8 mouse cellular contexts compared by ENCODE assay signal in genomic region chr10:79852107-79852789, GRCm38 (mm10). TPM values are rescaled to one million over a fixed set of nuclear protein-coding genes. Genes with fewer than 3 reads are reported as not detected.
DNase-seq lines count a peak whose midpoint lies in the region; ATAC-seq and TF ChIP-seq lines count a peak whose summit lies in the region.

No protein-coding gene starts in this region.

- WGBS in forebrain, embryonic 15.5 days, result 50% methylated on average over 9 of the region's 9 CpGs
- WGBS in intestine, embryonic 15.5 days, result 22% methylated on average over 9 of the region's 9 CpGs
- WGBS in lung, adult 2 months, result 22% methylated on average over 9 of the region's 9 CpGs
- WGBS in stomach, postnatal 0 days, result 16% methylated on average over 9 of the region's 9 CpGs

- H3K27me3 ChIP-seq in forebrain, embryonic 15.5 days, result no peaks in the 10 kb centered on the region
- H3K27me3 ChIP-seq in intestine, embryonic 15.5 days (replicated peaks), result no peaks in the 10 kb centered on the region
- no peaks in the 10 kb centered on the region for H3K27me3 ChIP-seq in stomach, postnatal 0 days (ENCODE audit: control insufficient read depth, insufficient read depth, low read length)

- no peak for TF ChIP-seq EP300 in stomach, postnatal 0 days (optimal IDR thresholded peaks at IDR 0.05)

- H3K9me3 ChIP-seq in forebrain, embryonic 15.5 days, result no peaks in the 10 kb centered on the region
- H3K9me3 ChIP-seq in intestine, embryonic 15.5 days, result no peaks in the 10 kb centered on the region
- no peaks in the 10 kb centered on the region for H3K9me3 ChIP-seq in stomach, postnatal 0 days (ENCODE audit: control insufficient read depth, low read length)

- H3K27ac ChIP-seq in forebrain, embryonic 15.5 days (replicated peaks), result peak overlapping the region; percentile 100
- peak overlapping the region; percentile 98 for H3K27ac ChIP-seq in intestine, embryonic 15.5 days
- H3K27ac ChIP-seq in stomach, postnatal 0 days (replicated peaks), result peak overlapping the region; percentile 99

- H3K9ac ChIP-seq in forebrain, embryonic 15.5 days (replicated peaks), result peak overlapping the region; percentile 82
- H3K9ac ChIP-seq in intestine, embryonic 15.5 days, result peak overlapping the region; percentile 62
- peak overlapping the region; percentile 67 for H3K9ac ChIP-seq in stomach, postnatal 0 days (ENCODE audit: low read length)

- H3K4me2 ChIP-seq in forebrain, embryonic 15.5 days (replicated peaks), result peak overlapping the region; percentile 91
- peak overlapping the region; percentile 76 for H3K4me2 ChIP-seq in intestine, embryonic 15.5 days (replicated peaks)
- H3K4me2 ChIP-seq in stomach, postnatal 0 days (replicated peaks; ENCODE audit: low read depth), result peak overlapping the region; percentile 62

- H3K36me3 ChIP-seq in forebrain, embryonic 15.5 days, result no peaks in the 10 kb centered on the region
- no peaks in the 10 kb centered on the region for H3K36me3 ChIP-seq in intestine, embryonic 15.5 days
- peaks cover 3% of the 10 kb centered on the region; the same call in 1 of the 2 replicates for H3K36me3 ChIP-seq in stomach, postnatal 0 days (ENCODE audit: control insufficient read depth, insufficient read depth, low read length)

- TF ChIP-seq CTCF in lung, adult 2 months (IDR thresholded peaks at IDR 0.05; ENCODE audit: insufficient read depth, low read length), result no peak
- TF ChIP-seq CTCF in stomach, postnatal 0 days (IDR thresholded peaks at IDR 0.05; ENCODE audit: low read depth), result no peak

- peaks cover 49% of the 10 kb centered on the region for H3K4me1 ChIP-seq in forebrain, embryonic 15.5 days
- peaks cover 45% of the 10 kb centered on the region for H3K4me1 ChIP-seq in intestine, embryonic 15.5 days (replicated peaks)
- peaks cover 24% of the 10 kb centered on the region for H3K4me1 ChIP-seq in lung, adult 2 months (ENCODE audit: control insufficient read depth, insufficient read depth, low read length)
- H3K4me1 ChIP-seq in stomach, postnatal 0 days (replicated peaks; ENCODE audit: control insufficient read depth, insufficient read depth), result peaks cover 18% of the 10 kb centered on the region

- peak overlapping the region; percentile 99; the same call in 1 of the 2 replicates for H3K4me3 ChIP-seq in forebrain, embryonic 15.5 days
- H3K4me3 ChIP-seq in intestine, embryonic 15.5 days (replicated peaks), result peak overlapping the region; percentile 41; the same call in 1 of the 2 replicates
- H3K4me3 ChIP-seq in lung, adult 2 months (replicated peaks; ENCODE audit: extremely low read depth, low read depth, low read length), result no peak overlapping the region
- 0 out of 2 replicates have a peak overlapping the region, but pooled peaks have one; percentile 41 for H3K4me3 ChIP-seq in stomach, postnatal 0 days (ENCODE audit: low read depth, low read length)

- no peak for ATAC-seq in forebrain, embryonic 15.5 days (replicated peaks)
- no peak for ATAC-seq in intestine, embryonic 15.5 days
- no peak for ATAC-seq in stomach, postnatal 0 days (ENCODE audit: low FRiP score, low TSS enrichment)

- DNase-seq in right cerebral cortex, postnatal 10 days (ENCODE audit: low spot score in 2 of 2), result peak; percentile 26 to 40
- DNase-seq in right cerebral cortex, postnatal 14 days, result no peak
- no peak for DNase-seq in lung, adult 2 months
- no peak for DNase-seq in stomach, postnatal 0 days (ENCODE audit: low spot score)
- no peak for DNase-seq in layer of hippocampus, postnatal 36 days
- no peak for DNase-seq in MN1 (ENCODE audit: low spot score)

- peak; percentile 34; the same call in 1 of the 2 replicates for TF ChIP-seq POLR2A in lung, adult 2 months (IDR thresholded peaks at IDR 0.05; ENCODE audit: borderline replicate concordance, extremely low read depth, low read depth, low read length)

RNA-seq across cellular contexts. Expression of gene Ptbp1, which starts 2.0 kb away (rescaled TPM):
- 108 and 120 TPM in 2 replicates for polyA plus RNA-seq in forebrain, embryonic 15.5 days (2015; fragmentation: Nextera tagmentation; extraction: Ambion mirVana)
- 307 and 314 TPM in 2 replicates for polyA plus RNA-seq in intestine, embryonic 15.5 days (2015; fragmentation: Nextera tagmentation; extraction: Ambion mirVana)
- 224 and 265 TPM in 2 replicates for polyA plus RNA-seq in lung, adult 2 months (2012; rRNA removed)
- 99.3 and 103 TPM in 2 replicates for polyA plus RNA-seq in stomach, postnatal 0 days (2015; fragmentation: Nextera tagmentation; extraction: Ambion mirVana)
- 10 to 100 TPM; 43.1 to 52.6 TPM for total RNA-seq in layer of hippocampus, postnatal 36 days (2021)

RNA-seq across cellular contexts. Expression of gene Prtn3, which starts 22.0 kb away (rescaled TPM):
- polyA plus RNA-seq in forebrain, embryonic 15.5 days (2015; fragmentation: Nextera tagmentation; extraction: Ambion mirVana), result 13.5 and 15.0 TPM in 2 replicates
- polyA plus RNA-seq in intestine, embryonic 15.5 days (2015; fragmentation: Nextera tagmentation; extraction: Ambion mirVana), result 3.7 and 3.9 TPM in 2 replicates
- 3.6 and 5.0 TPM in 2 replicates for polyA plus RNA-seq in lung, adult 2 months (2012; rRNA removed)
- 0.86 and 0.87 TPM in 2 replicates for polyA plus RNA-seq in stomach, postnatal 0 days (2015; fragmentation: Nextera tagmentation; extraction: Ambion mirVana)
- 1 to 10 TPM in 1 of 2 experiments, not detected in 1; 1.0 TPM for total RNA-seq in layer of hippocampus, postnatal 36 days (2021)

RNA-seq across cellular contexts. Expression of gene Plppr3, which starts 22.2 kb away (rescaled TPM):
- polyA plus RNA-seq in forebrain, embryonic 15.5 days (2015; fragmentation: Nextera tagmentation; extraction: Ambion mirVana), result 405 and 410 TPM in 2 replicates
- polyA plus RNA-seq in intestine, embryonic 15.5 days (2015; fragmentation: Nextera tagmentation; extraction: Ambion mirVana), result 31.3 and 32.7 TPM in 2 replicates
- 8.4 and 8.9 TPM in 2 replicates for polyA plus RNA-seq in lung, adult 2 months (2012; rRNA removed)
- 5.5 and 7.0 TPM in 2 replicates for polyA plus RNA-seq in stomach, postnatal 0 days (2015; fragmentation: Nextera tagmentation; extraction: Ambion mirVana)
- 10 to 100 TPM; 28.4 to 28.7 TPM for total RNA-seq in layer of hippocampus, postnatal 36 days (2021)

RNA-seq across cellular contexts. Expression of gene Misp, which starts 31.5 kb away (rescaled TPM):
- polyA plus RNA-seq in forebrain, embryonic 15.5 days (2015; fragmentation: Nextera tagmentation; extraction: Ambion mirVana), result 0.66 and 0.68 TPM in 2 replicates
- 141 and 154 TPM in 2 replicates for polyA plus RNA-seq in intestine, embryonic 15.5 days (2015; fragmentation: Nextera tagmentation; extraction: Ambion mirVana)
- polyA plus RNA-seq in lung, adult 2 months (2012; rRNA removed), result 4.0 and 4.8 TPM in 2 replicates
- 57.6 and 58.0 TPM in 2 replicates for polyA plus RNA-seq in stomach, postnatal 0 days (2015; fragmentation: Nextera tagmentation; extraction: Ambion mirVana)
- total RNA-seq in layer of hippocampus, postnatal 36 days (2021), result 1 to 10 TPM in 1 of 2 experiments, under 1 TPM in 1; 0.82 to 1.4 TPM

RNA-seq across cellular contexts. Expression of gene Elane, which starts 33.8 kb away (rescaled TPM):
- 0.19 TPM in 1 of 2 replicates, not detected in the other for polyA plus RNA-seq in forebrain, embryonic 15.5 days (2015; fragmentation: Nextera tagmentation; extraction: Ambion mirVana)
- 1.1 and 2.6 TPM in 2 replicates for polyA plus RNA-seq in intestine, embryonic 15.5 days (2015; fragmentation: Nextera tagmentation; extraction: Ambion mirVana)
- polyA plus RNA-seq in lung, adult 2 months (2012; rRNA removed), result 0.11 and 0.85 TPM in 2 replicates
- polyA plus RNA-seq in stomach, postnatal 0 days (2015; fragmentation: Nextera tagmentation; extraction: Ambion mirVana), result 0.30 and 0.55 TPM in 2 replicates
- total RNA-seq in layer of hippocampus, postnatal 36 days (2021), result not detected

Comparison
In these comparisons a context has a peak if more than half of its experiments do, and no peak if none do; other contexts are left out.
1. DNase-seq: peak in right cerebral cortex, postnatal 10 days (2 of 2); none in right cerebral cortex, postnatal 14 days (single experiment), lung, adult 2 months (single experiment), stomach, postnatal 0 days (single experiment), layer of hippocampus, postnatal 36 days (0 of 2) and MN1 (single experiment).
2. RNA of gene Plppr3, which starts 22.2 kb away (polyA plus RNA-seq): 405 to 410 TPM in forebrain, embryonic 15.5 days; 31.3 to 32.7 TPM in intestine, embryonic 15.5 days, 8.4 to 8.9 TPM in lung, adult 2 months and 5.5 to 7.0 TPM in stomach, postnatal 0 days; every median in the first group is over 10 times any median in the second.
3. Peak in every context shown above with its lines, with median percentiles within 50 percentile points of each other: H3K27ac ChIP-seq, H3K4me2 ChIP-seq and H3K9ac ChIP-seq.